Mouse (Mus musculus): ENCODE measurements around the gene Icos. TPM values are rescaled to one million over a fixed set of nuclear protein-coding genes. Genes with fewer than 3 reads are reported as not detected.

The Icos gene
- total RNA-seq, 4 experiments from 2014 or later = not detected

- DNase-seq (ENCODE audit: low spot score in 2 of 2) = no peak
Observed at GRCm38 (mm10) chr1:61039310-61039709, 61.6 kb downstream of the Icos start.

- DNase-seq (ENCODE audit: low spot score in 2 of 2) = peak in 1 of 2 experiments; percentile 26
Observed at GRCm38 (mm10) chr1:61040401-61040800, 62.7 kb downstream of the Icos start.

DNA sequence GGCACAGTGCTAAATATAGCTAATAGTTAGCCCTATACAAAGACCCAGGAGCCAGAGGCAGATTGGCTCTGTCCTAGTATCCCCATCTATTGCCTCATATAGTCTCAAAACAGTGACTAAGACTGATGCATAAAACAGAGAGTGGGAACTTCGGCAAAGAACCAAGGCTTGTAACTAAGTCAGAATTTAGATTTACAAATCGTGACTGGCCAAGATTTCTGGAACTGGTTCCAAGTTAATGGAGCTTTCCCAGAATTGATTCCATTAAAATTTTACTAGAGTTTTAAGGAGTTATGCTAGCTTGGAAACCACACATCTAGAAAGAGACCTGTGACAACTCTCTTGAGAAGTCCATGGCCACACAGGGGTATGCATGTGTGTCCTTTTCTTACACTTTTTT lies 65.1 kb downstream of the Icos start:
- peak in 1 of 2 experiments; percentile 12 for DNase-seq (ENCODE audit: low spot score in 2 of 2)

- no peak for DNase-seq (ENCODE audit: low spot score in 2 of 2)
Observed at GRCm38 (mm10) chr1:61046055-61046705, 68.5 kb downstream of the Icos start.

DNA sequence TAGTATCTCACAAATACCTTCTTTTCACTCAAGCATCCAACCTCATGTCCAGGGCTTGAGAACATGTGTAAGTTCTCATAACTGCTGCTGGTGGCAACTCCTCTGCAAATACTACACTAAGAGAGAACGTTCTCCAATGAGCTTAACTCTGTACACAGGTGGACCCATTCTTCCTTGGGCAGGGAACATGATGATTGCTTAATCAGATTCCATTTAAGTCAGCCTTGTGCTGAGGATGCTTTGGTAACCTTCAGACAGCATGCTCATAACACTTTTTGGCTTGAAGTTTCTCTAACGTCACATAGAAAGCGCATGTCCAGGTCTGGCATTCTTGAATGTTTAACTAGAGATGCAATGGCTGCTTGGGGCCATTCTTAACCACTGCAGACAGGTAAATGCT lies 69.6 kb downstream of the Icos start:
- DNase-seq (ENCODE audit: low spot score in 2 of 2) = no peak

Other genes with a start within 250 kb of the Icos start
- not detected for gene Ctla4, start 90.9 kb upstream of the Icos start, total RNA-seq (2022)